Mouse (Mus musculus): ENCODE measurements around the gene Sox9. TPM values are rescaled to one million over a fixed set of nuclear protein-coding genes. Genes with fewer than 3 reads are reported as not detected.

The Sox9 gene
- polyA plus RNA-seq, 1 experiment from 2014 or later, result 25.6 TPM

- H3K27ac ChIP-seq (replicated peaks), result no peak overlapping the region
- H3K27me3 ChIP-seq (replicated peaks), result peaks cover 17% of the 10 kb centered on the region; the same call in 1 of the 2 replicates
- WGBS, result 75% methylated on average over 9 of the region's 9 CpGs
- no peaks in the 10 kb centered on the region for H3K36me3 ChIP-seq
- no peak overlapping the region for H3K4me3 ChIP-seq
- ATAC-seq (ENCODE audit: extremely low read depth, insufficient number of reproducible peaks, low FRiP score, low TSS enrichment), result no peak
- no peaks in the 10 kb centered on the region for H3K9me3 ChIP-seq
- H3K4me1 ChIP-seq, result no peaks in the 10 kb centered on the region
- H3K9ac ChIP-seq, result no peak overlapping the region
- H3K4me2 ChIP-seq, result no peak overlapping the region
Observed at GRCm38 (mm10) chr11:112828553-112829287, 46.7 kb downstream of the Sox9 start.

- 63% methylated on average over 11 of the region's 11 CpGs for WGBS
- H3K27ac ChIP-seq (replicated peaks), result no peak overlapping the region
- no peak for ATAC-seq (ENCODE audit: extremely low read depth, insufficient number of reproducible peaks, low FRiP score, low TSS enrichment)
Observed at GRCm38 (mm10) chr11:112834245-112835005, 52.4 kb downstream of the Sox9 start.

GRCm38 (mm10) chr11:112835468-112836092 lies 53.6 kb downstream of the Sox9 start:
- H3K4me2 ChIP-seq, result no peak overlapping the region

More at GRCm38 (mm10) chr11:112834245-112835005, 52.4 kb downstream of the Sox9 start:
- no peaks in the 10 kb centered on the region for H3K4me1 ChIP-seq
- H3K9me3 ChIP-seq, result no peaks in the 10 kb centered on the region
- H3K4me2 ChIP-seq, result no peak overlapping the region
- peaks cover 26% of the 10 kb centered on the region for H3K27me3 ChIP-seq (replicated peaks)
- H3K9ac ChIP-seq, result no peak overlapping the region
- no peaks in the 10 kb centered on the region for H3K36me3 ChIP-seq
- H3K4me3 ChIP-seq, result no peak overlapping the region

More at GRCm38 (mm10) chr11:112835468-112836092, 53.6 kb downstream of the Sox9 start:
- WGBS, result 52% methylated on average over 7 of the region's 7 CpGs
- Histone ChIP-seq H3K4me1 (peaks cover 7% of the 10 kb centered on the region), H3K9me3 (no peaks in the 10 kb centered on the region), H3K27me3 (replicated peaks) (peaks cover 18% of the 10 kb centered on the region), H3K36me3 (no peaks in the 10 kb centered on the region), H3K4me3 (no peak overlapping the region), H3K9ac (no peak overlapping the region), H3K27ac (replicated peaks) (no peak overlapping the region)
- ATAC-seq (ENCODE audit: extremely low read depth, insufficient number of reproducible peaks, low FRiP score, low TSS enrichment), result no peak

Measured in heart, embryonic 13.5 days (tissue).